Mouse (Mus musculus): ENCODE measurements around the gene Clptm1. TPM values are rescaled to one million over a fixed set of nuclear protein-coding genes. Genes with fewer than 3 reads are reported as not detected.
"Not testable (repeated sequence)": the region's sequence is repeated elsewhere in the genome, so short reads cannot be mapped to it uniquely, and the experiment has no call there.

Gene Clptm1
- polyA plus RNA-seq, 1 experiment: 142 TPM

DNA sequence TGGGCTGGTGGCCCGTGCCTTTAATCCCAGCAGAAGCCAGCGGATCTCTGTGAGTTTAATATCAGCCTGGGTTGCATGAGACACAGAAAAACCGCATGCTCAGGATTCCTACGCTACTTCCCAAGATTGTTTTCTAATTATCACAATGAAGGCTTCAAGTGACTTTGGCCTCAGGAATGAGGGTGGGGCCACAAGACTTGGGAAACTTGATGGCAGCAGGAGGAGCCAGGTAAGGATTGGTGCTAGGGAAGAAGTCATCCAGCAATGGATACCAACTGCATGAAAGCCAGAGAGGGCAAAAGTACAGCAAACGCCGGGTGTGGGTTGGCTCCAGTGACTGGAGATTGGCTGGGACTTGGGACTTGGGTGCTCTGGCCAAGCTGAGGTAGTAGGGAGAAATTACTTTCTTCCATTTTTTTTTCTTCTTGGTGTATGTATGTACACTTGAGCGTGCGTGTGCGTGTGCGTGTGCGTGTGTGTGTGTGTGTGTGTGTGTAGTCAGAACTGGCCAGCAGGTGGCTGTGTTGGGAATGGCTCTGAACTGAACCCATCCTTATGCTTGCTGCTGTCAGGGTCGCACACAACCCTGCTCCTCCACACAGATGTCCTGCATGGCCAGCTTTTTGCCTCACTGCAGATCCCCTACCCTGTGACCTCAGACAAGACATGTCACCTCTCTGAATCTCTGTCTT lies 55.0 kb downstream of the Clptm1 start:
- H3K4me3 ChIP-seq (ENCODE audit: control insufficient read depth, insufficient read depth, low read length): no peak overlapping the region
- no peaks in the 10 kb centered on the region for H3K4me1 ChIP-seq (replicated peaks; ENCODE audit: control insufficient read depth, insufficient read depth, low read length)
- H3K27me3 ChIP-seq (ENCODE audit: control insufficient read depth, insufficient read depth, low read length): no peaks in the 10 kb centered on the region
- TF ChIP-seq CTCF (IDR thresholded peaks at IDR 0.05; ENCODE audit: borderline replicate concordance, control insufficient read depth, extremely low read depth, insufficient read depth, low read length, poor library complexity) (no peak), POLR2A (IDR thresholded peaks at IDR 0.05; ENCODE audit: control insufficient read depth, extremely low read depth, insufficient read depth, low read length, poor library complexity) (no peak)
- no peaks in the 10 kb centered on the region for H3K36me3 ChIP-seq (ENCODE audit: control insufficient read depth, insufficient read depth, low read length)
- WGBS: 96% methylated on average over 12 of the region's 12 CpGs
- DNase-seq: no peak
- H3K27ac ChIP-seq (ENCODE audit: control insufficient read depth, insufficient read depth, low read length): no peak overlapping the region

- H3K27ac ChIP-seq (ENCODE audit: control insufficient read depth, insufficient read depth, low read length): no peak overlapping the region
- H3K4me3 ChIP-seq (ENCODE audit: control insufficient read depth, insufficient read depth, low read length): no peak overlapping the region
- TF ChIP-seq CTCF (IDR thresholded peaks at IDR 0.05; ENCODE audit: borderline replicate concordance, control insufficient read depth, extremely low read depth, insufficient read depth, low read length, poor library complexity) (no peak), POLR2A (IDR thresholded peaks at IDR 0.05; ENCODE audit: control insufficient read depth, extremely low read depth, insufficient read depth, low read length, poor library complexity) (no peak)
- H3K4me1 ChIP-seq (replicated peaks; ENCODE audit: control insufficient read depth, insufficient read depth, low read length): peaks cover 8% of the 10 kb centered on the region
- 93% methylated on average over 5 of the region's 5 CpGs for WGBS
- H3K36me3 ChIP-seq (ENCODE audit: control insufficient read depth, insufficient read depth, low read length): no peaks in the 10 kb centered on the region
- DNase-seq: no peak
- no peaks in the 10 kb centered on the region for H3K27me3 ChIP-seq (ENCODE audit: control insufficient read depth, insufficient read depth, low read length)
These were observed 57.5 kb downstream of the Clptm1 start for GRCm38 (mm10) chr7:19607291-19607690.

DNA sequence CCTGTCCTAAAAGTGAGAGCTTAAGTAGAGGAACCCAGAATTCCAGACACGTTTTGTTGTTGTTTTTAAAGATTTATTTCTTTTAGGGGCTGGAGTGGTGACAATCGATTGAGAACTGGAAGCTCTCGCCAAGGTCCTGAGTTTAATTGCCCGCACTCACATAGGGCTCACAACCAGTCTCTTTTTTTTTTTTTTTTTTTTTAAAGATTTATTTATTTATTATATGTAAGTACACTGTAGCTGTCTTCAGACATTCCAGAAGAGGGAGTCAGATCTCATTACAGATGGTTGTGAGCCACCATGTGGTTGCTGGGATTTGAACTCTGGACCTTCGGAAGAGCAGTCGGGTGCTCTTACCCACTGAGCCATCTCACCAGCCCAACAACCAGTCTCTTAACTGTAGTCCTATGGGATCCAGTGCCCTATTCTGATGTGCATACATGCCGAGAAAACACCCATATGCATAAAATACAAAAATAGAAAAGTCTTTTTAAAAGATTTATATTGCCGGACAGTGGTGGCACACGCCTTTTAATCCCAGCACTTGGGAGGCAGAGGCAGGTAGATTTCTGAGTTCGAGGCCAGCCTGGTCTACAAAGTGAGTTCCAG lies 60.1 kb downstream of the Clptm1 start:
- 63% methylated on average over 10 of the region's 10 CpGs for WGBS
- H3K36me3 ChIP-seq (ENCODE audit: control insufficient read depth, insufficient read depth, low read length); DNase-seq; H3K4me3 ChIP-seq (ENCODE audit: control insufficient read depth, insufficient read depth, low read length); H3K27me3 ChIP-seq (ENCODE audit: control insufficient read depth, insufficient read depth, low read length); H3K27ac ChIP-seq (ENCODE audit: control insufficient read depth, insufficient read depth, low read length): not testable (repeated sequence)
- peaks cover 11% of the 10 kb centered on the region for H3K4me1 ChIP-seq (replicated peaks; ENCODE audit: control insufficient read depth, insufficient read depth, low read length)

DNA sequence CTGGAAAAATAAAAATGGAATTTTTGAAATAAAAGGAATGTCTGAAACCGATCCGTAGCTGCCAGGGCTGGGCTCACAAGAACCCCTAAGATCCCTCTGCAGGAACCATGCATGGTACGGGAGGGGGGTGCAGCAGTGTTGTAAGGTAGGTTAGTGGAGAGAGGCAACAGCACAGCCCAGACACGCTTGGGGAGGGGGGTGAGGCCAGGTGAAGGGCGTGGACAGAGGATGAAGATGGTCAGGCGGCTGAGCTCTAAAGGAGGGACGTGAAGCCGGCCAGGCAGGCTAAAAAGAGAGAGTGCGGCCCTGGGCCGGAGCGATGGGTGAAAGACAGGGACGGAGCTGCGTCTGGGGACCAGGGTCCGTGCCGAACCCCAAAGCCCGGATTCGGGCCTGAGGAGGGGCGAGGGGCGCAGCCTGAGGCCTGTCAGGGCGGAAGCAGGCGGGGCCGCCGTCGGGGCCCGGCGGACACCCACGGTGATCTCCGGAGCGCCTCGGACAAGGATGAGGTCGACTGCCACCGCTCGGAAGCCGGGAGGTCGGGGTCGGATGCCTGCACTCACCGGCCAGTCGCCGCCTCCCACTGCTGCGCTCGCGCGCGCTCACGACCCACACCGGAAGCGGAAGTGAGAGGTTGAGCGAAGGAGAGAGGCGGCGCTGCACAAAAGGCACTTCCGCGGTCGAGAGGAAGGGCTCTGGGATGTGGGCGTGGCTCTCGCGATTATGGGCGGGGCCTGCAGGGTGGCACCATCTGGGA lies 60.8 kb downstream of the Clptm1 start, which contains the start of gene Clasrp:
Clasrp (minus strand) TSS at position 638 of the 757 bp plus-strand sequence.
- Histone ChIP-seq H3K4me3 (ENCODE audit: control insufficient read depth, insufficient read depth, low read length) (peak within 1 kb of the TSS; percentile 92), H3K36me3 (ENCODE audit: control insufficient read depth, insufficient read depth, low read length) (no peaks in the 10 kb centered on the region), H3K4me1 (replicated peaks; ENCODE audit: control insufficient read depth, insufficient read depth, low read length) (peaks cover 11% of the 10 kb centered on the region), H3K27ac (ENCODE audit: control insufficient read depth, insufficient read depth, low read length) (no peak within 1 kb of the TSS), H3K27me3 (ENCODE audit: control insufficient read depth, insufficient read depth, low read length) (no peaks in the 10 kb centered on the region)
- DNase-seq: peak; percentile 97
- WGBS: under 1% methylated on average over 55 of the region's 57 CpGs
- TF ChIP-seq POLR2A (IDR thresholded peaks at IDR 0.05; ENCODE audit: control insufficient read depth, extremely low read depth, insufficient read depth, low read length, poor library complexity): peak; percentile 81
- 0 out of 2 replicates have a peak, but pooled peaks have one; percentile 41 for TF ChIP-seq CTCF (IDR thresholded peaks at IDR 0.05; ENCODE audit: borderline replicate concordance, control insufficient read depth, extremely low read depth, insufficient read depth, low read length, poor library complexity)

DNA sequence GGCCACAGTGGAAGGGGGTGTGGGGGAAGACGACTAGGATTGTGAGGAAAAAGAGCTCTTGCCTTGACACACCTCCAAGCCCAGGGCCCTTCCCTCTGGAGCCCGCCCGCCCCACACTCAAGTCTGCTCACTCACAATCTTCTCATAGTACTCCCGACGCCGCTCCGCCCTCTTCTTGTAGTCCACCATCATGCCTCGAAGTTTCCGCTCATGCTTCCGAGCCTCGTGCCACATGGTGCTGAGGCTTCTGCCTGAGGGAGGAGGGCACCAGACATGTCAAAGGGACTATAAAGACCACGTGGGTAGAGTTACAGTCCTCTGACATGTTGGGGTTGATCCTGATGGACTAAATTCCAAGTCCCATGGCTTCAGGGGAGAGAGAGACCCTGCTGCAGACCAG lies 61.8 kb downstream of the Clptm1 start:
- 87% methylated on average over 12 of the region's 12 CpGs for WGBS
- H3K27me3 ChIP-seq (ENCODE audit: control insufficient read depth, insufficient read depth, low read length): no peaks in the 10 kb centered on the region
- H3K36me3 ChIP-seq (ENCODE audit: control insufficient read depth, insufficient read depth, low read length): no peaks in the 10 kb centered on the region
- TF ChIP-seq CTCF (IDR thresholded peaks at IDR 0.05; ENCODE audit: borderline replicate concordance, control insufficient read depth, extremely low read depth, insufficient read depth, low read length, poor library complexity): no peak
- no peak for TF ChIP-seq POLR2A (IDR thresholded peaks at IDR 0.05; ENCODE audit: control insufficient read depth, extremely low read depth, insufficient read depth, low read length, poor library complexity)
- H3K4me1 ChIP-seq (replicated peaks; ENCODE audit: control insufficient read depth, insufficient read depth, low read length): peaks cover 11% of the 10 kb centered on the region
- no peak overlapping the region for H3K4me3 ChIP-seq (ENCODE audit: control insufficient read depth, insufficient read depth, low read length)
- no peak overlapping the region for H3K27ac ChIP-seq (ENCODE audit: control insufficient read depth, insufficient read depth, low read length)
- no peak for DNase-seq

GRCm38 (mm10) chr7:19600562-19600961 lies 64.3 kb downstream of the Clptm1 start:
- H3K4me3 ChIP-seq (ENCODE audit: control insufficient read depth, insufficient read depth, low read length): no peak overlapping the region
- WGBS: 41% methylated on average over 5 of the region's 5 CpGs

More at GRCm38 (mm10) chr7:19600562-19600961, 64.3 kb downstream of the Clptm1 start:
- Histone ChIP-seq H3K27me3 (ENCODE audit: control insufficient read depth, insufficient read depth, low read length) (no peaks in the 10 kb centered on the region), H3K36me3 (ENCODE audit: control insufficient read depth, insufficient read depth, low read length) (no peaks in the 10 kb centered on the region), H3K4me1 (replicated peaks; ENCODE audit: control insufficient read depth, insufficient read depth, low read length) (peaks cover 11% of the 10 kb centered on the region), H3K27ac (ENCODE audit: control insufficient read depth, insufficient read depth, low read length) (no peak overlapping the region)
- TF ChIP-seq POLR2A (IDR thresholded peaks at IDR 0.05; ENCODE audit: control insufficient read depth, extremely low read depth, insufficient read depth, low read length, poor library complexity): no peak
- no peak for DNase-seq

Measured in thymus, adult 2 months (tissue).